Mouse (Mus musculus) olfactory bulb, adult 2 months (tissue): ENCODE results near the gene Cant1.

Experiments used
- CTCF ChIP-seq: fragments of 200-500 bp; IDR thresholded peaks from 2 replicates; pipeline ENCODE4 v1.5.1; 2012; ENCODE audit warnings: low read depth, mild to moderate bottlenecking, low read length, moderate library complexity; ENCODE audit not compliant: insufficient read depth
- POLR2A ChIP-seq: fragments of 200-500 bp; IDR thresholded peaks from 2 replicates; pipeline ENCODE4 v1.6.1; 2012; ENCODE audit warnings: mild to moderate bottlenecking, low read depth, low read length, moderate library complexity; ENCODE audit not compliant: insufficient read depth

GRCm38 (mm10) chr11:118375461-118375860 lies 43.4 kb downstream of the Cant1 start:
- TF ChIP-seq CTCF (no peak), POLR2A (no peak)
